ENCODE assay signal across 12 mouse cellular contexts in the genomic region with DNA sequence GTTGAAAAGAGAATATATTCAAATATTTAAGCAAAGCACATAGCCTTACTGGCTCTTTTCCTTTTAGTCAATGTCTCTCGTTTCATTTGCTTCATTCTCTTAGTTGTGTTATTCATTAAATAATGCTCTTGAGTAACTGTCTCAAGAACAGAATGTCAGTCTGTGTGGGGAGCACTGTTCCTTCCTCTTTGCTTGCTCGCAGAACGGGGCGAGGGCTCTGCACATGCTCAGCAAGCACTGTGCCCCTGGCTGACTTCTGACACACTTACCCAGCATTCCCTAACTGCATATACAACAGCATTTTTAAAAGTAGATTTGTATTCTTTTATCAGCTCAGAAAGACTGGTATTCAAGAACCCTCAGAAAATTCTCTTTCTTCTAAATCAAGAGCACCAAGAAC. TPM values are rescaled to one million over a fixed set of nuclear protein-coding genes. Genes with fewer than 3 reads are reported as not detected.
A peak's percentile ranks its signal among the peaks of the same experiment; 100 is the strongest.
DNase-seq lines count a peak whose midpoint lies in the region; ATAC-seq lines count a peak whose summit lies in the region.
"Had no signal": no experiment of that assay in that cellular context is flagged by ENCODE, and none has a peak within 500 bp of the region (broad histone marks: within the 10 kb centered on the region; RNA-seq: fewer than 3 reads in every experiment).

No protein-coding gene starts in this region.

- H3K9ac ChIP-seq in liver, embryonic 15.5 days: no peak overlapping the region
- H3K9ac ChIP-seq in forebrain, embryonic 15.5 days (replicated peaks): no peak overlapping the region
- H3K9ac ChIP-seq: hindbrain, embryonic 15.5 days had no signal

- H3K36me3 ChIP-seq in liver, embryonic 15.5 days (replicated peaks): no peaks in the 10 kb centered on the region; the same call in 1 of the 2 replicates
- H3K36me3 ChIP-seq in forebrain, embryonic 15.5 days: no peaks in the 10 kb centered on the region; the same call in 1 of the 2 replicates
- H3K36me3 ChIP-seq: hindbrain, embryonic 15.5 days had no signal

- no peak overlapping the region for H3K27ac ChIP-seq in liver, embryonic 15.5 days (replicated peaks)
- no peak overlapping the region for H3K27ac ChIP-seq in forebrain, embryonic 15.5 days (replicated peaks)
- H3K27ac ChIP-seq: hindbrain, embryonic 15.5 days had no signal

- no peak for DNase-seq in frontal cortex, postnatal 25 days (ENCODE audit: low spot score in 2 of 2)
- DNase-seq in retina, postnatal 1 day: peak; percentile 14
- no peak for DNase-seq in retina, embryonic 14.5 days (ENCODE audit: low spot score)
- DNase-seq in thymus, adult 18-20 months: no peak
- DNase-seq: cerebellum, postnatal 36 days; gastrocnemius, postnatal 25 days had no signal

- H3K4me1 ChIP-seq in liver, embryonic 15.5 days (replicated peaks): no peaks in the 10 kb centered on the region
- H3K4me1 ChIP-seq in forebrain, embryonic 15.5 days: no peaks in the 10 kb centered on the region
- H3K4me1 ChIP-seq: hindbrain, embryonic 15.5 days had no signal

- H3K27me3 ChIP-seq in liver, embryonic 15.5 days: no peaks in the 10 kb centered on the region
- no peaks in the 10 kb centered on the region for H3K27me3 ChIP-seq in forebrain, embryonic 15.5 days
- H3K27me3 ChIP-seq: hindbrain, embryonic 15.5 days; Patski had no signal

- peak; percentile 72 for ATAC-seq in frontal cortex, adult (ENCODE audit: low TSS enrichment)
- ATAC-seq in liver, embryonic 15.5 days (ENCODE audit: insufficient read depth): no peak
- ATAC-seq in monocyte, adult 5-6 weeks (replicated peaks; ENCODE audit: insufficient number of reproducible peaks, low FRiP score, low TSS enrichment, poor library complexity, severe bottlenecking): peak; percentile 71; the same call in 1 of the 2 replicates
- ATAC-seq in forebrain, embryonic 15.5 days (replicated peaks): no peak
- ATAC-seq: Patski had no signal

- 19% methylated on average over 4 of the region's 4 CpGs for WGBS in liver, embryonic 15.5 days (ENCODE audit: insufficient replicate concordance)
- WGBS in forebrain, embryonic 15.5 days: 76% methylated on average over 4 of the region's 4 CpGs

- H3K4me3 ChIP-seq in liver, embryonic 15.5 days (replicated peaks): 0 out of 2 replicates have a peak overlapping the region, but pooled peaks have one; percentile 4
- no peak overlapping the region for H3K4me3 ChIP-seq in forebrain, embryonic 15.5 days
- H3K4me3 ChIP-seq: hindbrain, embryonic 15.5 days had no signal

- H3K9me3 ChIP-seq in liver, embryonic 15.5 days (replicated peaks): no peaks in the 10 kb centered on the region
- H3K9me3 ChIP-seq in forebrain, embryonic 15.5 days: no peaks in the 10 kb centered on the region
- H3K9me3 ChIP-seq: hindbrain, embryonic 15.5 days had no signal

- H3K4me2 ChIP-seq in liver, embryonic 15.5 days: peak overlapping the region; percentile 14; the same call in 1 of the 2 replicates
- H3K4me2 ChIP-seq in forebrain, embryonic 15.5 days (replicated peaks): no peak overlapping the region
- H3K4me2 ChIP-seq: hindbrain, embryonic 15.5 days had no signal

RNA-seq across cellular contexts. Expression of a gene that starts 2.2 kb away (rescaled TPM):
- 150 and 171 TPM in 2 replicates for polyA plus RNA-seq in liver, embryonic 15.5 days (2015; fragmentation: Nextera tagmentation; extraction: Ambion mirVana)
- total RNA-seq in monocyte, adult 5-6 weeks (2017): 0.19 to 2.2 TPM in 2 of 3 replicates, not detected in the other
- 1.9 and 2.1 TPM in 2 replicates for polyA plus RNA-seq in forebrain, embryonic 15.5 days (2015; fragmentation: Nextera tagmentation; extraction: Ambion mirVana)
- total RNA-seq: gastrocnemius, postnatal 25 days had no signal
- polyA plus RNA-seq: Patski had no signal

Comparison
In these comparisons a context has a peak if more than half of its experiments do, and no peak if none do; other contexts are left out.
1. ATAC-seq: peak in frontal cortex, adult (single experiment) and monocyte, adult 5-6 weeks (single experiment); none in liver, embryonic 15.5 days (single experiment) and forebrain, embryonic 15.5 days (single experiment).
2. RNA of a gene that starts 2.2 kb away (polyA plus RNA-seq): 150 to 171 TPM in liver, embryonic 15.5 days; 1.9 to 2.1 TPM in forebrain, embryonic 15.5 days; every median in the first group is over 10 times any median in the second.